Mouse (Mus musculus) spleen, adult 18-20 months (tissue): ENCODE measurements around the gene Fkbp8.

Experiments
- DNase-seq, 2 experiments: peaks; one replicate each; pipeline ENCODE4 v3.0.0; 2022; ENCODE audit warnings: mixed read lengths in 2 of 2

Fkbp8 gene

GRCm38 (mm10) chr8:70560564-70560963 lies 33.0 kb downstream of the Fkbp8 start:
- DNase-seq, result no peak

- DNase-seq, result no peak
Measured at GRCm38 (mm10) chr8:70561357-70561756, 33.8 kb downstream of the Fkbp8 start.

GRCm38 (mm10) chr8:70561809-70562535 lies 34.4 kb downstream of the Fkbp8 start:
- no peak for DNase-seq

GRCm38 (mm10) chr8:70562802-70563201 lies 35.3 kb downstream of the Fkbp8 start:
- DNase-seq, result no peak

- DNase-seq, result no peak
Measured at GRCm38 (mm10) chr8:70563763-70564387, 36.4 kb downstream of the Fkbp8 start.

- no peak for DNase-seq
Measured at GRCm38 (mm10) chr8:70564696-70565235, 37.2 kb downstream of the Fkbp8 start.

- DNase-seq, result no peak
Measured at GRCm38 (mm10) chr8:70565561-70565960, 38.0 kb downstream of the Fkbp8 start.

GRCm38 (mm10) chr8:70570360-70570759 lies 42.8 kb downstream of the Fkbp8 start:
- no peak for DNase-seq

GRCm38 (mm10) chr8:70570990-70571389 lies 43.5 kb downstream of the Fkbp8 start:
- DNase-seq, result no peak

GRCm38 (mm10) chr8:70574302-70574701 lies 46.8 kb downstream of the Fkbp8 start:
- DNase-seq, result no peak

GRCm38 (mm10) chr8:70574915-70575314 lies 47.4 kb downstream of the Fkbp8 start:
- DNase-seq, result no peak

- no peak for DNase-seq
Measured at GRCm38 (mm10) chr8:70577207-70577606, 49.7 kb downstream of the Fkbp8 start.

GRCm38 (mm10) chr8:70583476-70584387 lies 56.2 kb downstream of the Fkbp8 start:
- DNase-seq, result no peak

GRCm38 (mm10) chr8:70584606-70585257 lies 57.2 kb downstream of the Fkbp8 start:
- DNase-seq, result no peak
